Mouse (Mus musculus) midbrain, postnatal 0 days (tissue): ENCODE data around the gene Dlx2. TPM values are rescaled to one million over a fixed set of nuclear protein-coding genes. Genes with fewer than 3 reads are reported as not detected.
A peak's percentile ranks its signal among the peaks of the same experiment; 100 is the strongest.

Source experiments
- ATAC-seq: fragments of 200-750 bp; cut with Nextera tagmentation; 2 replicates; pipeline ENCODE4 v1.8.0; 2017; ENCODE audit warnings: moderate number of reproducible peaks, mild to moderate bottlenecking, moderate TSS enrichment, moderate library complexity; ENCODE audit not compliant: low FRiP score
- DNase-seq: peaks from one replicate; pipeline ENCODE4 v3.0.0-alpha.2; 2015; ENCODE audit warnings: low spot score
- H3K27ac ChIP-seq: fragments of 300-500 bp; sonication (generic); 2 replicates; pipeline ENCODE4 v1.5.1; 2014; ENCODE audit warnings: low read depth, mild to moderate bottlenecking, low read length, mixed read lengths
- H3K27me3 ChIP-seq: fragments of 300-500 bp; sonication (generic); 2 replicates; pipeline ENCODE4 v1.6.1; 2014; ENCODE audit warnings: low read length, control low read depth, mixed read lengths; ENCODE audit not compliant: insufficient read depth
- H3K36me3 ChIP-seq: fragments of 300-500 bp; sonication (generic); 2 replicates; pipeline ENCODE4 v1.6.1; 2014; ENCODE audit warnings: low read length, control low read depth, mixed read lengths; ENCODE audit not compliant: insufficient read depth
- H3K4me1 ChIP-seq: fragments of 300-500 bp; sonication (generic); 2 replicates; pipeline ENCODE4 v1.6.1; 2014; ENCODE audit warnings: mild to moderate bottlenecking, control low read depth, antibody characterized with exemption, low read length, mixed read lengths; ENCODE audit not compliant: insufficient read depth
- H3K4me2 ChIP-seq: fragments of 300-500 bp; sonication (generic); 2 replicates; pipeline ENCODE4 v1.6.1; 2014; ENCODE audit warnings: low read depth, mild to moderate bottlenecking, low read length, mixed read lengths; ENCODE audit not compliant: poor library complexity, severe bottlenecking
- H3K4me3 ChIP-seq: fragments of 300-500 bp; sonication (generic); 2 replicates; pipeline ENCODE4 v1.5.1; 2014; ENCODE audit warnings: low read depth, mild to moderate bottlenecking, low read length, moderate library complexity
- H3K9ac ChIP-seq: fragments of 300-500 bp; sonication (generic); replicated peaks from 2 replicates; pipeline ENCODE4 v1.6.1; 2014; ENCODE audit warnings: mild to moderate bottlenecking, low read length, moderate library complexity, mixed read lengths; ENCODE audit not compliant: poor library complexity, severe bottlenecking
- H3K9me3 ChIP-seq: fragments of 300-500 bp; sonication (generic); 2 replicates; pipeline ENCODE4 v1.6.1; 2016; ENCODE audit warnings: low read length, control low read depth
- CTCF ChIP-seq: IDR thresholded peaks from 2 replicates; pipeline ENCODE4 v1.5.1; 2016; ENCODE audit warnings: antibody characterized with exemption, mild to moderate bottlenecking
- WGBS: fragments of 180-500 bp; shearing (Covaris S2); extraction: QIAGEN DNeasy Blood & Tissue Kit; methylation state at CpG from one replicate; pipeline ENCODE4 v1.1.7; 2014; 5-methylcytosine and 5-hydroxymethylcytosine counted together
- polyA plus RNA-seq: library from polyadenylated mRNA; unstranded; fragments of >200 nt; fragmentation: Nextera tagmentation; extraction: Ambion mirVana; gene quantifications from 2 replicates; pipeline ENCODE4 v1.2.1, GENCODE M21; 2015
- total RNA-seq: library from RNA; depleted of rRNA; stranded (reverse); fragments of >200 nt; gene quantifications from 2 replicates; pipeline ENCODE4 v1.2.3, GENCODE M21; 2014

Gene Dlx2
- total and polyA plus RNA-seq, 2 experiments from 2014 or later = 1.2 to 8.4 TPM

DNA sequence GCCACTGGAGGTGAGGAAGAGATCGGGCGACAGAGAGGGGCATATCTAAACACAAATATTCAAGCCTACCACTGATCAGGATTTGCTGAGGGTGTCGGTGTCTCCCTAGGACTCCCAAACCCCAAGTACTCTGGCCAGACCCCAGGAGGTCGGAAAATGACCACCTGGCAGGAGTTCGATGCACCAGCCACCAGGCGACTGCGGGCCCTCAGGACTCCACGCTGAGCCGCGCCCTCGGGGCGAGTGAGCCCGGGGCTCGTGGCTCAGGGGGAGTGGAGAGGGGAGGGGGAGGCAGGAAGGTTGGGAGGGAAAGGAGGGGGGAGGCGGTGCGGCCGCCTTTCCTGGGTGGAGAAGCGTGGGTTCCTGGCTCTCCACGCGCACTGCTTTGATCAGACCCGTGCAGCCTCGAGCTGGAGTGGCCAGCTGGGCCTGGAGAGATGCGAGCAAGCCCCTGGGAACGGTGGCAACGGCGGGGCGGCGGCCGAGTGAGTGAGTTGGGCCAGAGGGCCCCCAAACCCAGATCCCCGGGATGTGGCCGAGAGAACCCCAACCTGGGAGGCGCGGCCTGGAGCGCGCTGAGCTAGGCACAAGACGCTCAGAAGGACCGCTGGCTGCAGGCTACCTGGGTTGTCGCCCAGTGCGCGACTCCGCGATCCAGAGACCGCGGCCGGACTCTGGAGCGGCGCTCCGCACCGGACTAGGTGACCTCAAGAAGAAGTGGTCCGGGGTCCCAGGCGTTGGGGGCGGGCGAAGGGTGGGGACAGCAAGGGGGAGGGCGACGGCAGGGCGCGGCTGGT, 17.6 kb downstream of the Dlx2 start:
- DNase-seq (no peak), ATAC-seq (peak; percentile 24; the same call in 1 of the 2 replicates)
- Histone ChIP-seq H3K27me3 (peaks cover 85% of the 10 kb centered on the region), H3K4me3 (peak overlapping the region; percentile 23; the same call in 1 of the 2 replicates), H3K36me3 (no peaks in the 10 kb centered on the region), H3K4me1 (0 out of 2 replicates have a peak, but pooled peaks cover 5% of the 10 kb centered on the region), H3K4me2 (peak overlapping the region; percentile 44), H3K9me3 (no peaks in the 10 kb centered on the region), H3K9ac (no peak overlapping the region), H3K27ac (no peak overlapping the region)
- under 1% methylated on average over 42 of the region's 57 CpGs for WGBS
- no peak for TF ChIP-seq CTCF

DNA sequence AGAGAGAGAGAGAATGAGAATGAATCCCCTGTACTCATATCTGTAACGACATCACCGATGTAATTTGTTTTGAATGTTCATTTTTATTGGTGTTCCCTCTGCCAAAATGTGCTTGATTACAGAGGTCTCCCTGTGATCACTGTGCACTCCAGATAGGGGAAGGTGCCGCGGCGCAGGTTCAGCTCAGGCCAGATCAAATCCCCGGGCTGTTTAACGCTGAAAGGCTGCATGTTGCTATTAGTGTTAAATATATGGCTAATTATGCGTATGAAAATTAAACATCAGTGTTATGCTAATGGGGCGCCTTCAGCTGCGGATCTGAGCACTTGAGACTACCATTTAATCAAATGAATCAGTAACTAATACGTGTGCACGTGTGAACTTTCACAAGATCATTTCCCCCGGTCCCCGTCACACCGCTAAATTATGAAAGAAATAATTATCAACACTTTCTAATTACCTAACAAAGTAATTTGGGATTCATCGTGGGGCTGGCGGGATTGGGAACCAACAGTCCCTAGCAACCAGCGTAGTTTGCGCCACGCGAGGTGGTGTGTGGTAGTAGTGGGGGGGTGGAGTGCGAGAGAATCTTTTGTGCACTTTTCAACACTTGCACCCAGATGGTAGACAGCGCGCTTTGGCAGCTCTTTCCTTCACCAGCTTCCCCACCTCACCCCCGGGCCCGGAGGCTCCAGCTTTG, 18.4 kb downstream of the Dlx2 start, which contains the start of gene Dlx1:
TSS of gene Dlx1 (plus strand) at position 100 of the 700 bp plus-strand sequence.
- WGBS = 2% methylated on average over 26 of the region's 26 CpGs
- H3K9me3 ChIP-seq = no peaks in the 10 kb centered on the region
- ATAC-seq (no peak), DNase-seq (no peak)
- no peak for TF ChIP-seq CTCF
- peak within 1 kb of the TSS; percentile 44; the same call in 1 of the 2 replicates for H3K4me2 ChIP-seq
- no peak within 1 kb of the TSS for H3K9ac ChIP-seq
- H3K27ac ChIP-seq = no peak within 1 kb of the TSS
- H3K4me1 ChIP-seq = 0 out of 2 replicates have a peak, but pooled peaks cover 5% of the 10 kb centered on the region
- H3K4me3 ChIP-seq = peak within 1 kb of the TSS; percentile 23; the same call in 1 of the 2 replicates
- peaks cover 87% of the 10 kb centered on the region for H3K27me3 ChIP-seq
- H3K36me3 ChIP-seq = no peaks in the 10 kb centered on the region

DNA sequence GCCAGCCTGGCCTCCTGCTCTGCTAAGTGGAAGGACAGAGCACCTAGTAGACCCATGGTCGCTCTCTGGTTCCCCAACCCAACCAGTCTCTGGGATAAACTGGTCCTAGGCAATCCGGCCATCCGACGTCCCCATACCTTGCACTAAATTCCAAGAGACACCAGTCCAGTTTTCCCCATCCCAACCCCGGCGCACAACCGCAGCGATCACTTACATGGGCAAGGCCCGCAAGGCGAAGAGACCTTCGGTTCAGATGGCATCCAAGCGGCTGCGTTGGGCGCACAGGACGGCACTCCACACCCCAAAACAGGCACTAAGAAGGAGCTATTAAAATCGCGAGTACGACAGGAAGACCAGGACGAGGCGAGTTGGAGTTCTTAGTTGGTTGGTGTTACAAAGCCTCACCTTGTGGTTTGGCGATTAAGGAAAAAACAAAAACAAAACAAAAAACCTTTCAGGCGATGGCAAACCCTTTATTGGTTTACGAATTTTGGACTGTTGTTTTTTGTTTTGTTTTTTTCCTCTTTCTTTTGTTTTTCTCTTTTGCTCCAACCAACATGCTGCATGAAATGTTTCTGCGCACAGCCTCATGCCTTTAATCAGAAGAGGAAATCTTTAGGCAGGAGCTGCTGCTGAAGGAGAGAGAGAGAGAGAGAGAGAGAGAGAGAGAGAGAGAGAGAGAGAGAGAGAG, 19.1 kb downstream of the Dlx2 start:
- Histone ChIP-seq H3K9me3 (no peaks in the 10 kb centered on the region), H3K4me2 (no peak overlapping the region), H3K27me3 (peaks cover 88% of the 10 kb centered on the region), H3K4me3 (no peak overlapping the region), H3K9ac (no peak overlapping the region), H3K4me1 (0 out of 2 replicates have a peak, but pooled peaks cover 5% of the 10 kb centered on the region), H3K36me3 (no peaks in the 10 kb centered on the region), H3K27ac (no peak overlapping the region)
- 2% methylated on average over 24 of the region's 24 CpGs for whole genome bisulfite sequencing
- DNase-seq = no peak
- no peak for ATAC-seq
- TF ChIP-seq CTCF = no peak

DNA sequence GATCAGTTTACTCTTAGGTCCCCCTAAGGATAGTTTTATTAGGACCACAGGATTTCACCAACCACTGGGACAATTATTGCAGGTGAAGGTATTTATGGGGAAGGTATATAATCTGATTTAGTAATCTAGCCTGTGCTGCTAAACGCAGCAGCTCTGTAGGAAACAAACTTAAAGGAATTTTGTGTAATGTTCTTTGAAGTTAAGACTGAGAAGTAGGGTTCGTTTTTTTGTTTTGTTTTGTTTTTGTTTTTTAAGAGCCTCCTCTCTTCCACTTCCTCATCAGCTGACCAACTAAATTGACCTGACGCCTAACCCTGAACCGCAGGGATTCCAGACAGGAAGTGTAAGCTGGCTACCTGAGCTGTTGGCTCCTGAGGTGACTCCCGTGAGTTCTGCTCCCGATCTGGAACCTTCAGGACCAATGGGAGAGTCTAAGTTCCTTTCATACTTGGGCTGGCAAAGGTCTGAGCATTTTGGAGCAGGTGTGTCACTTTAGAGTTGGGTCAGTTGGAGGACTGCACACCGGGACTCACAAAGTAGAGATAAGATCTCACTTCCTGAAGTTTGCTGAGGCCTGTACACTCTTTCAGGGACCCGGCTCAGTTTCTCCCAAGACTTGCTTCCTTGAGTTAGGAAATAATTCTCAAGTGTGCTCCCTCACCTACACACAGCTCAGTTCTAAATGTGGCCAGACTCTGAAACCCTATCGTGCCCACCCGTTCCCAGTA, 19.8 kb downstream of the Dlx2 start:
- DNase-seq (no peak), ATAC-seq (no peak)
- 0 out of 2 replicates have a peak, but pooled peaks cover 5% of the 10 kb centered on the region for H3K4me1 ChIP-seq
- TF ChIP-seq CTCF = no peak
- no peaks in the 10 kb centered on the region for H3K9me3 ChIP-seq
- no peak overlapping the region for H3K9ac ChIP-seq
- peaks cover 84% of the 10 kb centered on the region for H3K27me3 ChIP-seq
- H3K4me2 ChIP-seq = no peak overlapping the region
- 4% methylated on average over 10 of the region's 10 CpGs for WGBS
- no peak overlapping the region for H3K4me3 ChIP-seq
- H3K36me3 ChIP-seq = no peaks in the 10 kb centered on the region
- no peak overlapping the region for H3K27ac ChIP-seq

DNA sequence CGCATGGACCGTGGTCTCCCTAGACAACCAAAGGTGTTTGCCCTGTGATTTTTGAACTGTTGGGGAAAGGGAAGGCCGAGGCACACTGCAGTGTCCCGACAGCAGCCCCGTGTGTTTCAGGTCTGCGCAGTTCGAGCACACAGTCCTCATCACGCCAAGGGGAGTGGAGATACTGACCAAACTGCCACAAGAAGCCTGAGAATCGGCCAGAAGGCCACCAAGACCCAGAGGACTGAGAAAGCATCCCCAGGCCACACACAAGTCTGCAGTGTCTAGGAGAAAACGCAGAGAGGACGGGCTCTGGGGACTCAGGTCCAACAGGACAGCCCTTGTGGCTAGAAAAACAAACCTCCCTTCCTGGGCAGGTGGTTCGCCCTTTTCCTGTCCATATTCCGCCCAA, 21.8 kb downstream of the Dlx2 start:
- DNase-seq = no peak
- no peak overlapping the region for H3K4me3 ChIP-seq
- no peaks in the 10 kb centered on the region for H3K36me3 ChIP-seq
- TF ChIP-seq CTCF = no peak
- WGBS = 32% methylated on average over 13 of the region's 13 CpGs
- H3K4me1 ChIP-seq = 0 out of 2 replicates have a peak, but pooled peaks cover 5% of the 10 kb centered on the region
- peaks cover 84% of the 10 kb centered on the region for H3K27me3 ChIP-seq
- H3K4me2 ChIP-seq = no peak overlapping the region
- ATAC-seq = no peak
- H3K9me3 ChIP-seq = no peaks in the 10 kb centered on the region
- no peak overlapping the region for H3K9ac ChIP-seq
- no peak overlapping the region for H3K27ac ChIP-seq
